Mouse (Mus musculus) cerebellum, postnatal 14 days (tissue): Measurements from ENCODE around the gene Mum1.

Experiments used
- DNase-seq, 2 experiments: peaks; one replicate each; pipeline ENCODE4 v3.0.0; 2021; ENCODE audit warnings: mixed read lengths in 2 of 2

The Mum1 gene

DNA sequence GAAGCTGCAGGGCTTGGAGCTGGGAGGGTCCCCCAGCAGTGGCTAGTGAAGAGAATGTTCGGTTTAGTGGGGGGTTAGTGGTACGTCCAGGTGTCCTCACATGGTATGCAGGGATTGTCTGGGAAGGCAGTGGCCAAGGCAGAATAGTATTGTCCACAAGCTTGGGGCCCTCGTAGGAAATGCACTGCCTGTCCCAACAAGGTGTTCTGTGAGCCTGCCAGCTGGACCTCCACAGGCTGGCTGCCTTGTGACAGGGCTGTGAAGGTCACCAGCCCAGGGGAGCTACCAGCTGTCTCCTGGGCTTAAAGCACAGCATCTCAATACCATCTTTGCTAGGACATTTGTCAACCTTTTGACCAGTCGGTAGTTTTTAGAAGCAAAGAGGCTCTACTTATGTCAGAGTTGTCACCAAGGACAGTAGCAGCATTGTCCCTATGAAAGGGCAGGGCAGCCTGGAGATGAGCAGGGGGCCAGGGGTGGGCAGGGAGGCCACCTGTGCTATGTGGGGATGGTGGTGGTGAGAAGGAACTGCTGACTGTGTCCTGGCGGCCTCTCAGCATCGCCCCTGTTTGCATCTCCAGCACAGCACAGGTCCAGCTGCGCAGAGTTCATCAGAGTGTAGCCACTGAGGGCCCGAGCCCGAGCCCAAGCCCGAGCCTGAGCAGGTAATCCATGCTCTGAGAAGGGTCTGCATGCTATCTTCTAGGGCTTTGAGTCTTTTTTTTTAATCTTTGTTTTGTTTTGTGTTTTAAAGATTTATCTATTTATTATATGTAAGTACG lies 26.4 kb downstream of the Mum1 start:
- DNase-seq, result no peak

DNA sequence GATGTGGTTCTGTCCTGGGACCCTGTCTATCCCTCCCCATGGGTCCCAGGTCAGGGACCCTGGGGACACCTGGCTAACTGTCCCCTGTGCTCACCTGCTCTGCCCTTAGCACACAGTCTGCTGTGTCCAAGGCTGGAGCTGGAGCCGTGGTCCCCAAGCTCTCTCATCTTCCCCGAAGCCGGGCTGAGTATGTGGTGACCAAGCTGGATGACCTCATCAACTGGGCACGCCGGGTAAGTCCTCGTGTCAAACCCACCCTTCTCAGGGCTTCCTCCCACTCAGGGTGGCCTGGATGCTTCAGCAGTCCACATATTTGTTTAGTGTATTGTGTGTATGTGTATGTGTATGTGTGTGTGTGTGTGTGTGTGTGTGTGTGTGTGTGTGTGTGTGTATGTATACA lies 27.3 kb downstream of the Mum1 start:
- DNase-seq, result no peak

DNA sequence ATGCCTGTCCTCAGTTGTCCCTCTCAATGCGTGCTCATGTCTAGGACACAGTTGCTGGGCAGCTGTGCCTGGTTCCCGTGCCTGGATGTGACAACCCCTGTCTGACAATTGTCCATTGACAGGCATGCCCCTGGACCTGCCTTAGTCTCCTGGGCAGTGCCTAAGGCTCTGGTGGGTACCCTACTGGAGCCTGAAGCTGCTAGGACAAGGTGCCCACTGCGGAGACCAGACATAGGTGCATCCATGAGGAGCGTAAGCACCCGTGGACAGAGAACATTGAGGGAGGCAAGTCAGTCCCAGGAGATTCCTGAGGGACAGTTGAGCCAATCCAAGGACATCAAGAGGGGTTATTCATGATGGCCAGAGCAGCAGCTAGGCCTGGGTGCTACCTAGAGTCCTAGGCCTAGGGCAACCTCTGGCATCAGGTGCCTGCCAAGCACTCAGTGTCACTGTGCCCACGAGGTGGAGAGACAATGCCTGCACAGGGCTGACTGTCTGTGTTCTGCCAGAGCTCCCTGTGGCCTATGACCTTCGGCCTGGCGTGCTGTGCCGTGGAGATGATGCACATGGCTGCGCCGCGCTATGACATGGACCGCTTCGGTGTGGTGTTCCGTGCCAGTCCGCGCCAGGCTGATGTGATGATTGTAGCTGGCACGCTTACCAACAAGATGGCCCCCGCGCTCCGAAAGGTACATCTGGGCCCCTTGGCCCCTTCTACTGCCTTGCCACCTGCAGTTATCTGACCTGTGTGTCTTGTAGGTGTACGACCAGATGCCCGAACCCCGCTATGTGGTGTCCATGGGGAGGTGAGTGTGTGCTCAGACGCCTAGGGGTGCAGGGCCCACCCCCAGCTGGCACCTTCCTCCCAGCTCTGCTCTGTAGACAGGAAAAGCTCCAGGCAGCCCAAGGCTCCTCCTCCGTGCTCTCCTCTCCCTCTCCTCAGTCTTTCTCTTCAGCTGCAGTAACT lies 28.4 kb downstream of the Mum1 start:
- DNase-seq, result no peak

DNA sequence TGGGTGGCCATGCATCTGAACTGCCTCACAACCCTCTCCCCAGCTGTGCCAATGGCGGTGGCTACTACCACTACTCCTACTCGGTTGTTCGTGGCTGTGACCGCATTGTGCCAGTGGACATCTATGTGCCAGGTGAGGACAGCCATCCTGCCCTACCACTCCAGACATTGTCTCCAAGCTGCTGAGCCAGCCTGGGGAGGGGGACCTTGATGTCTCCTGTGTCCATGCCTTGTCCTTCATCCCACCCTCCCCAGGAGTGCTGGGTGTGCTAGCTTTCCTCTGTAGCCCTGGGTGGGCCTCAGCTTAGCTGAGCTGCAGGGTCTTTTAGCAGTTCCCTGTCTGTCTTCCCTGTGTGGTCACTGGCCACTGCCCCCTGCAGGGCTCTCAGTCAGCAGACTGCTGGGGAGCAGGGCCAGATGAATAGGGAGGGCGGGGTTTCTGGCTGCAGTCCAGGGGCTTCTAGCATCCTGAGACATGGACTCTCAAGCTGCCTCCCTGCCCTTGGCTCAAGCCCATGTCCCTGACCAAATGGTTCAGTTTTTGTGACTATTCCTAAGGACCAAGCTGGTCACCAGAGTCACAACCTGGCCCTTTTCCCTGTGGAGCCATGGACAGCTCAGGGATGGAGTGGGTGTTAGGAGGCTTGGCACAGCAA lies 29.8 kb downstream of the Mum1 start:
- DNase-seq, result peak; percentile 63 to 75

DNA sequence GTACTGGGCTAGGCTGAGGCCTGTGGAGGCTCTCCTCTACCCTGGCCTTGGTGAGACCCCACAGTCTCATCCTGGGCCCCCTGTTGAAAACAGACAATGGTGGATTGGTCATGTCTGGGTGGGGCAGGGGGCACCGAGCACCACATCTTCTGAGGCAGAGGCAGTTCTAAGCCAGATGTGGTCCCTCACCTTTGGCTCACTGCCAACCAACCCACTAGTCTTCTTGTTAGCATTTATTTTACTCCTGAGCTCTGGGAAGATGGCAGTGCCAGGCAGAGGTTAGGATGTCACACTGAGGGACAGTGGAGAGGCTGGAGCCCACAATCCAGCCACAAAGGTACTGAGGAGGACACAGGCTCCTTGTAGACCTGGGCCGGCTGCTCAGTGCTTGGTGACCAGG lies 31.7 kb downstream of the Mum1 start:
- DNase-seq, result peak in 1 of 2 experiments; percentile 47

DNA sequence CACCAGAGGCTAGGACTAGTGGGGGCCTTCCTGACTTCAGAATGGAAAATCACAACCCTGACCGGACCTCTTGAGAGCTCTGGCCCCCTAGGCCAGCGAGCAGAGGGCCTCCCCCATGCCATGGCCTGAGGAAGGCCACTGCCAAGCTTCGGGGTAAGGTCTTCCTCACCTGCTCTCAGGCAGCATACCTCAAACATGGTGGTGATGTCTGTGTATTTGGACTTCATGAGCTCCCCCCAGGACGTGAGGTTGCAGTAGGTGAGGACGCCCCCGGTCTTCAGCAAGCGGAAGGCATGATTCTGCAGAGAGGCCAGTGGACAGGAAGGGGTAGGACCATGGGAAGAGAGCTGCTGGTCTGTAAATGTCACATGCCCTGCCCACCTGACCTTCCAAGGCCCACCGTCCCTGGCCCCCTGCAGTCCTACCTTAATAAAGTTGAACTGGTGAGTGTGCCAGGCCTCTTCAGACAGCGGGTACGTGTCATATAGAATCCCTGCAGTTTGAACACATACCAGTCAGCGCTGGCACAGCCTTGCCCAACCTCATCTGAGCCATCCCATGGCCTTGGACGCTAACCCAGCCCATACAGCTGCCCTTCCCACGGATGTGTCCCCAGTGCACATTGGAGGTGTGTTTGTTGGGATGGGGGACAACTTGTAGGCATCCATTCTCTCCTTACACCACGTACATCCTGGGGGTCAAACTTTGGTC lies 32.7 kb downstream of the Mum1 start:
- no peak for DNase-seq

DNA sequence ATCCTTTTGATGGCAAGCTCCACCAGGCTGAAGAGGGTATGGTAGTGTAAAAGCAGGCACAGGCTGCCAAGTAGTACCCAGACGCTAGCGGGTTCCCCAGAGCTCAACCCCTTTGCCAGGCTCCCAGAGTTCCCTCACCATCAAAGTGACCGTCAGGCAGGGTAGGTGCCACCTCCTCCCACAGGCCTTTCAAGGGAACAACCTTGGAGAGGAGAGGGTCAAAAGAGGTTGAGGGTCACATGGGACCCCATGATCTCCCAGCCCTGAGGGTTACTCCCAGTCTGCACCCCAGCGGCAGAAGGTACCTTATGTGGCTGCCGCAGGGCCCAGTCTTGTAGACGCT lies 33.2 kb downstream of the Mum1 start:
- DNase-seq, result no peak

DNA sequence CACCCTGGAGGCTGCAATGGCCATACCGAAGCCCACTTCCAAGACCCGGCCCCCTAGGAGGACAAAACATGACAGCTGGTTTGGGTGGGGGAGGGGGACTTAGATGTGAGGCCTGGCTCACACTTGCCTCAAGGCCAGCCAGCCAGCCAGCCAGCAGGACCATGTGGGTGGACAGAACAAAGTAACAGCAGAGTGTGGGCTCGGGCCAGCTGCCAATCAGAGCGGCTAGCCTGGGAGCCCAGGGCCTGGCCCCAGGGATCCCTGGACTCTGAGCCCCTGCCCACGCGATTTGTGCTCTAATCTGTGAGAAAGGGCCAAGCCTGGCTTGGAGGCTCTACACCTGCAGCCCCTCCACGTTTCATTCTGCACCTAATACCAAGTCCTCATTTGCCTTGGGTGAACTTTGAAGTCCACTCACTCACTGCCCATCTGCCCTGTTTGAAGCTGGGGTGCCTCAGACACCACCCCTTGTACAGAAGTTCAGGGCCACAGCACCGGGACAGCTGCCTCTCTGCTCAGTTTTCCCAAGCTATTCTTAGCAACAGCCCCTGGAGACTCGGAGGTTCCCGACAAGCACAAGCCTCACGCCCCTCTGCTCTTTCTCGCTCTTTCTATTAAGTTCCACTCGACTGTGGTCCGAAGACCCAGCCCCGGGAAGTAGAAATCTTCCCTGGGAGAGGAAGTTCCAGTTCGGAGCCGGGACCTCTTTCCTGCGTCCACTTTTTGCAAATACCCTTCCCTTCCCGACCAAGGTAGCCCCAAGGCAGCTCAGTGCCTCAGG lies 33.8 kb downstream of the Mum1 start:
- peak; percentile 86 to 92 for DNase-seq

DNA sequence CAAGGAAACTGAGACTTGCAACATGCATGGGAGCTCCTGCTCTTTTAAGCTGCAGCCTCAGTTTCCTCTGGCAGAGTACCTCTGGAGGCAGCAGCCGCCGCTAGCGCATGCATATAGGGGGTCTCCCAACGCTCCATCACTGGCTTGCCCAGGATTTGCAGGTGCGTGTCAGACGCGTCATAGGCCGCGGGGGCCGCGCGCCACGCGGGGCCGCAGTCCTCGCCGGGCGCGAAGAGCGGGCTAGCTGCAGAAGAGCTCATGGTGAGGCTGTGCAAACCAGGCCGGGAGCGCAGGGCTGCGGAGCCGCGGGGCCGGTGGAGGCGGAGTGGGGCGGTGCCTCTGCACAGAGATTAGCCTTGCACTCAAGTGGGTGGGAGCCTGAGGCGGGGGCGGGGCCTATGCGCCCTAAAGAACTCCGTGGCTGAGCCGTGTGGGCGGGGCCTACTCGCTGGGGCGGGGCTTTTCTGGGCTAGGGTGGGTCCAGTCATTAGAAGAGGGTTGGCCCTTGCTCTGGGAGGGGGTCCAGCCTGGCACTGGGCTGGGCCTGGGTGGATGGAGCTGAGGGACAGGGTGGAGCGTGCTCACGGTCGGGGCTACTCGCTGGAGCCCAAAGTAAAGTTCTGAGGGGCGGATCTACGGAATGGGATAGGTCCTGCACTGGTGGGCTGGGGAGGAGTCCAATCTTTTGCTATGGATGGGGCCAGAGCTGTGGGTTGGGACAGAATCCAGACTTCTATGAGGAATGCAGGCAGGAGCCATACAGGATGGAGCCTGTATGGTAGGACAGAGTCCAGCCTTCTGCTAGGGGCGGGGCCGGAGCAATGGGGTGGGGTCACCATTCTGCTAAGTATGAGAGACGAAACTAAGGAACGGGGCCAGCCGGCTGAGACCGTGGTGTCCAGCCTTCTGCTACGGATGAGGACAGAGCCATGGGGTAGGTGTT lies 34.7 kb downstream of the Mum1 start, which contains the start of the genes Gamt and Dazap1:
Gene Gamt, minus strand, starts transcription at position 371 of the 943 bp plus-strand sequence.
Gene Dazap1, plus strand, starts transcription at position 845 of the 943 bp plus-strand sequence.
- DNase-seq, result peak; percentile 94 to 96

DNA sequence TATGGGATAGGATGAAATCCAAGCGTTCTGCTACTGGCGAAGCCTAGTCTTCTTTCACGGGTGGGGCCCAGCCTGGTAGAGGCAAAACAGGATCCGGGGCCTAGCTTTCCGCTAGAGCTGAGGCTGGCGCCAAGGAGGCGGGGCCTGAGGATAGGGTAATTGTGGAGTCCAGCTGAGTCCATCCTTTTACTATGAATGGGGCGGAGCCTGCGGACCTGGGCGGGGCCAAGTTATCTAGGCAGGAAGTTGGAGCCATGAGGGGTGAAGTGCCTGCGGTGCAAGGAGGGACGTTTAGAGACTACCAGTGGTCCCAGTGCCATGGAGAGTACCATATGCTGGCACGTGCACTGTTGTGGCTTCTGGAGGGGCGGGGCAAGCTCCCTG lies 35.3 kb downstream of the Mum1 start:
- peak; percentile 91 to 97 for DNase-seq

DNA sequence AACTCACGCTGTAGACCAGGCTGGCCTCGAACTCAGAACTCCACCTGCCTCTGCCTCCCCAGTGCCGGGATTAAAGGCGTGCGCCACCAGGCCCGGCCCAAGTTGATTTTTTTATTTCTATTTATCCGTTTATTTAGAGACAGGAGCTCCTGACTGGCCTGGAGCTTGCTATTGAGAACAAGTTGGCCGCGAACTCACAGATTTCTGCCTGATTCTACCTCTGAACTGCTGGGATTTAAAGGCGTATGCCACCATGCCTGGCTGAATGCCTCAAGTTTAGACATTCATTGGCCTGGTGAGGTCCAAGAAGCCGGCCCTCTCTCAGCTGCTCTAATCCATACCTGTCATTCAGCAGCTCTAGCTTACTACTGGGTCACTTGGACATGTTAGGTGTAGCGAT lies 35.9 kb downstream of the Mum1 start:
- DNase-seq, result no peak

DNA sequence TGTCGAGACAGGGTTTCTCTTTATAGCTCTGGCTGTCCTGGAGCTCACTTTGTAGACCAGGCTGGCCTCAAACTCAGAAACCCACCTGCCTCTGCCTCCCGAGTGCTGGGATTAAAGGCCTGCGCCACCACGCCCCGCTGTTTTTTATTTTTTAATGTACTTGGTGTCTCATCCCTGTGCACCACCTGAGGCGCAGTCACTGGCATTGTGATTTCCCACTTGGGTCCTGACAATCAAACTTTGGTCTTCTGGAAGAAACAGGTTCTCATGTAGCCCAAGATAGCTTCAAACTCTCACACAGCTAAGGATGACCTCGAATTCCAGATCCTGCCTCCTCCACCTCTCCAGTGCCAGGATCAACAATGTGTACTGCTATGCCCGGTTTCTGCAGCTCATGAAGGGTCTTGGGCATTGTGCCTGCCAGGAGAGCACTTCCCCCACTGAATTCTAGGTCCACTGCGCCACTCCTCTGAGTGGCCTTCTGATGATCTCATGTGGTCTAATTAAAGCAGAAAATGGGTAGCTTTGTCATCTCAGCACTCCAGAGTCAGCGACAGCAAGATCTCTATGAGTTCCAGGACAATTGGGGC lies 36.6 kb downstream of the Mum1 start:
- no peak for DNase-seq

DNA sequence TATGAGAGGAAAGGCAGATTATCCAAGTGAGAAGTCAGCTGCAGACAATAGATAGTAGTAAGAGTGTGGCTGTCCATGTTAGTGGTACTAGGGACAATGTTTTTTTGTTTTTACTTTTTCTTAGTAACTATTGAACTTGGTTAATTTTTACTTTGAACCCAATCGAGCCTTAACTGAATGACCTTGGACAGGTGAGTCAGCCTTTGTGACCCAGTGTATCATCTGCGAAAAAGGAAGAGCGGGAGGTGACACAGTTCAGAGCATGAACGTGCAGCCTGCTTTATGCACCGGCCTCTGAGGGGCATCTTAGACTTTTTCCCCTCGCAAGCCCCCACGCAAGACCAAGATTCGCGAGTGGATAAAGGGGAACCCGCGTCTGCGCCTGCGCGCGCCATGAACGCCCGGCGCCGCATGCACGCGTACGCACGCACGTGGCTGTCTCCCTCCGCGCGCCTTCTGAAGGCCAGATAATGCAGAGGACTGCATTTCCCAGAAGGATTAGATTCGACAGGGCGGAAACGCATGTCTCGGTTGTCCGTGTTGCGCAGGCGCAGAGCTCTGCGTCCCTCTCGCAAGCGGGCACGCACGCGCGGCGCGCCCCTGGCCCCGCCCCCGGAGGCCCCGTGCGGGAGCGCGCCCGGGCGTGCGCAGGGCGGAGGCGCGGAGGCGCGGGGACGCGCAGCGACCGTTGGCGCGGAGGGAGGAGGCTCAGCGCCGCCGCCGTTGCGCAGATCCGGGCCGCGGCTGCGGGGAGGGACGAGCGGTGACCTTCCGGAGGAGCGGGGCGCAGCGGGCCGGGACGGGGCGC lies 38.3 kb downstream of the Mum1 start:
- DNase-seq, result peak; percentile 99 to 100

DNA sequence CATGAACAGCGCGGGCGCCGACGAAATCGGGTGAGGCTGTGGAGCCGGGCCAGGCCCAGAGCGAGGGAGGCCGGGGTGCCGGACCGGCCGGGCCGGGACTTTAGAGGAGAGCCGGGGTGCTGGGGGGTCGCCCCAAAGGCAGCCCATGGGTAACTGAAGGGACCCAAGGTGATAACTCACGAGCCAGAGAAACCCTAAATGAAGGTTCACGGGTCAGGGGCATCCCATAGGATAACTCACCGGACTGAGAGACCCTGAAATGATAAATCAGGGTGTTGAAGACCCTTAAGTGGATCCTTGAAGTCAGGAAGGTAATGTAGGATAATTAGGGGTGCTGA lies 38.9 kb downstream of the Mum1 start:
- DNase-seq, result no peak

DNA sequence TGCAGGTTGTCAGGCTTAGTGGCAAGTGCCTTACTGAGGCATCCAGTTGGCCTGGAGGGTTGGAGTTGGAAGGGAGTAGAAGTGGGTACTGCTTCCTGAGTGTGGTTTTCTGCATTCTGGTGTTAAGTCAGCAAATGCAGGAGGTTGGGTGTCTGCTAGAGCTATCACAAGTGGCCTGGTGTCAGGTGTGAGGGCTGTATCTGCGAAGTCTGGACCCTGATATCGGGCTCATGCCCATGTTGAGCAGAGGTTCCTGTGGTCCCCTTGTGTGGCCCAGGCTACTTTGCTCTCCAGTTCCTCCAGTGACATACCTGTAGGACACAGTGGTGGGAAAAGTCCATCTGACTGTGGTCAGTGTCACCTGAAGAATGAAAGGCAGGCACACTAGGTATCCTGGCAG lies 43.9 kb downstream of the Mum1 start:
- DNase-seq, result no peak

DNA sequence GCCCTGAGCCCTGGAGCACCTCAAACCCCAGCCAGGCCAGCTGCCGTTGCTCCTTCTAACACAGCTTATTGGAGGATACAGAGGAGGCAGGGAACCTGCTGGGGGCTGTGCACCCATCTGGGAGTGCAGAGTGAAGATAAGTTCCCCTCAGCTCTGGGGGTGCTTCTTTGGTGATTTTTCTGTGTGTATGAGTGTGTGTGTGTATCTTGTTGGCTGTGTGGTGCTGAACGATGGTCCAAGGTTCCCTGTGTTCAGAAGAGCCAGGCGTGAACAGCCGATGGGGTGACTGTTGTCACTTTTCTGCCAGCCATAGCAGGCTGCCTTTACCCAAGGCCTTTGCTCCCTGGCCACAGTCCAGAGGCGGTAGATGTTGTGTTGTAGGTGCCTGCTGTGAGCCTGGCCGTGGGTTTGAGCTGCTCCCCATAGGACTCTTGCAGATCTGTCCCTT lies 44.5 kb downstream of the Mum1 start:
- DNase-seq, result peak in 1 of 2 experiments; percentile 54

DNA sequence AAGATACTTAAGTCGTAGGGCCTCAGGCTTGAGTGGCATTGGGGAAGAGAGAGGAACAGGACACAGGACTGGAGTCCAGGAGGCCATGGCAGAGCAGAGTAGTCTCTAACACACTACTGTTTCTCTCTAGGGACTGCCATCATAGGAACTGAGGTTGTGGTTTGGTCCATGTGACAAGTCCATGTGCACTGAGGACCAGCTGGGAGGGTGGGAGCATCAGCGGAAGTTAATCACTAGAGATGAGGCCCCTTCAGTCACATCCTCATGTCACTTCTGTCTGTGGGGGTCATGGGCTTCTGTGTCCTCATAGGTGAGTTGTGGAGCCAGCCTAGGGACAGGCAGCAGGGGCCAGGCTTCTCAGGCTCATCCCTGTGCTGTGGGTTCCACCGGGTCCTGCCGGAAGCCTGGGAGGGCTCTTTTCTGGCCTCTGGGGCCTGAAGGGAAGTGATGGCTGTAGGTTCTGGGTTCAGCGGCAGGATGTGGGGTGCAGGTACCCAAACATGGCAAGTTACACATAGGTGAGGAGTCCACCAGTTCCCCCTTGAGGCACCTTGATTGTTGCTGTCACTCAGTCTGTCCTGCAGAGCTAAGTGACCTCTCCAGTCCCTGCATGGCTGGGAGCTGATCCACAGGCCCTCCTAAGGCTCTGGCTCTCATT lies 45.1 kb downstream of the Mum1 start:
- no peak for DNase-seq

DNA sequence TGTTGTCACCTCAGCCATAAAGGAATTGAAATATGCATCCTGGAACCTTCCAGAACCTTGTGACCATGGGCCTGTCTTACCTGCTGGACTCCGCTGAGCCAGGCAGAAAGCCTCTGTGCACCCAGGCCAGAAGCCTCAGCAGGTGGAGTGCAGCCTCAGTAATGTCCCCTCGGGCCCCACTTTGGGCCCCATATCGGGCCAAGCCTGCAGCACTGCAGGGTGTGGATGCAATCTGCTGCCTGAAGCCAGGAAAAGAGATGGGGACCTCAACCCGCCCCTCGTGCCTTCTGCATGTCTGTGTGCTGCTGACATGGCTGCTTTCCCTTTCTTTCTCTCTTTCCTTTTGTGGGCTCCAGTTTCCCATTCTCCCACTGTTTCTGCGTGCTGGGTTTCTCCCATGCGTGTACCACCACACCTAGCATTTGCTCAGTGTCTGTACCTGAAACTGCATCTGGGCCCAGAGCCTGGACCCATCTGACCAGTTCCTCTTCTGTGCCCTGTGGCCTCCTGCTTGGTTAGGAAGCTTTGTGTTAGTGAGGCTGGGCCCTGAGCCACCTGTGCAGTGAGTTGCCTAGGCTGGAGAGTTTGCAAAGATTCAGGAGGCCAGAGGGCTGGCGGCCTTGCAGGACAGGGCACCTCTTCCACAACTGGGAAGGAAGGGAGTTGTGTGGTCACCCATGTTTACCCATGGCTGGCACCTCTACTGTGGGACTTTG lies 45.8 kb downstream of the Mum1 start:
- DNase-seq, result no peak
